Comparison of ENCODE assay signal across 21 mouse cellular contexts in genomic region chr2:79765723-79766122, GRCm38 (mm10). TPM values are rescaled to one million over a fixed set of nuclear protein-coding genes. Genes with fewer than 3 reads are reported as not detected.
A peak's percentile ranks its signal among the peaks of the same experiment; 100 is the strongest.
DNase-seq lines count a peak whose midpoint lies in the region; ATAC-seq lines count a peak whose summit lies in the region.
"Had no signal": no experiment of that assay in that cellular context is flagged by ENCODE, and none has a peak within 500 bp of the region (broad histone marks: within the 10 kb centered on the region; RNA-seq: fewer than 3 reads in every experiment).

No protein-coding gene starts in this region.

- ATAC-seq in CD4-positive, CD25-positive, alpha-beta regulatory T cell, adult 4 months = no peak
- ATAC-seq in common myeloid progenitor, adult 5-6 weeks (replicated peaks; ENCODE audit: low read depth, poor library complexity, severe bottlenecking) = 0 out of 2 replicates have a peak, but pooled peaks have one; percentile 20
- ATAC-seq in megakaryocyte, adult 5-6 weeks (ENCODE audit: poor library complexity, severe bottlenecking) = peak; percentile 49; the same call in 1 of the 2 replicates
- ATAC-seq: forebrain, embryonic 15.5 days; midbrain, embryonic 13.5 days had no signal

- peak; percentile 6 for DNase-seq in CD4-positive, CD25-positive, alpha-beta regulatory T cell, adult 2 months (ENCODE audit: low read depth, low spot score)
- DNase-seq in kidney, postnatal 10 days = peak; percentile 35
- no peak for DNase-seq in cerebellum, adult 11 months
- DNase-seq in layer of hippocampus, postnatal 36 days = no peak
- DNase-seq in B cell, adult 2 months = no peak
- DNase-seq: adrenal gland, postnatal 14 days; cerebellum, postnatal 14 days; embryo, embryonic 11 days; gastrocnemius, postnatal 25 days; liver, embryonic 13.5 days; thymus, postnatal 25 days had no signal

RNA-seq across cellular contexts. Expression of gene Ppp1r1c, which starts 58.1 kb away (rescaled TPM):
- under 1 TPM in 1 of 2 experiments, not detected in 1; 0.17 TPM for polyA plus RNA-seq in CD4-positive, CD25-positive, alpha-beta regulatory T cell, adult 4 months (2017; shearing (Covaris generic))
- not detected in 2 replicates for total RNA-seq in common myeloid progenitor, adult 5-6 weeks (2017)
- not detected in 2 replicates for total RNA-seq in megakaryocyte, adult 5-6 weeks (2015)
- not detected in 2 replicates for total RNA-seq in megakaryocyte, adult 5-6 weeks (2017)
- not detected for total RNA-seq in layer of hippocampus, postnatal 36 days (2021)
- total RNA-seq: adrenal gland, postnatal 14 days; CH12.LX; MEL had no signal
- polyA plus RNA-seq: heart, embryonic 10.5 days; heart, postnatal 0 days; liver, embryonic 13.5 days; myocyte had no signal

Comparison
In these comparisons a context has a peak if more than half of its experiments do, and no peak if none do; other contexts are left out.
1. DNase-seq: peak in CD4-positive, CD25-positive, alpha-beta regulatory T cell, adult 2 months (single experiment) and kidney, postnatal 10 days (single experiment); none in cerebellum, adult 11 months (single experiment), layer of hippocampus, postnatal 36 days (0 of 2) and B cell, adult 2 months (0 of 2).